ENCODE assay signal across 18 mouse cellular contexts in the genomic region with DNA sequence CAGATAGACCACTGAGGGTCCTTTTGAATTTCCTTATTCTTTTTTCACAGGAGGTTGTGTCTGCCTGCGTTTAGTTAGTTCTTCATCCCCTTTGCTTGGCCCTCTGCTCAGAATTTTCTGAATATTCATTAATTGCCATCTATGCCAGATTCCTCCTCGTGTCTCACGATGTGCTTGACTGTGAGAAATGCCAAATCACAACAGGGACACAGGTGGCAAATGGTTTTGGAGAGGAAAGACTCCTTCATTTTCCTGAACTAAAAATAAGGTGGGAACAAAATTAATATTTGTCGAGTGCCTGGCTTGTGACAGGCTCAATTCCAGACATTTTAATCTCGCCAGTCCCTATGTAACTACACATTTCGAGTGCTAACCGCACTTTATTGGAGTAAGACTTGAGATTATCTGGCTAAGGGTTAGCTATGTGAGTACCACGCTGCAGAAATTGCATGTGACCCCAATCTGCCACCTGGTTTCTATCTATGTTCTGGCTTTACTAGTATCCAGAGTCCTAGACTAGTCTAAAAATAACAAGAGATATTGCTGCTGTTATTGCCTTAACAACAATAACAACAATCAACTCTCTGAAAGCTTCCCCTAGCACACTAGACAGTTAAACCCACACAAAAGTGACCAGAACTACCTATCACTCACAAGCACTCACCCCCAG.
DNase-seq lines count a peak whose midpoint lies in the region.
"Had no signal": no experiment of that assay in that cellular context is flagged by ENCODE, and none has a peak within 500 bp of the region (broad histone marks: within the 10 kb centered on the region; RNA-seq: fewer than 3 reads in every experiment).

No protein-coding gene starts in this region.

- no peaks in the 10 kb centered on the region for H3K4me1 ChIP-seq in heart, embryonic 10.5 days
- H3K4me1 ChIP-seq: limb, embryonic 12.5 days; neural tube, embryonic 15.5 days had no signal

- WGBS in heart, embryonic 10.5 days, result 81% methylated on average over 8 of the region's 8 CpGs

- H3K36me3 ChIP-seq in heart, embryonic 10.5 days, result no peaks in the 10 kb centered on the region
- H3K36me3 ChIP-seq: limb, embryonic 12.5 days; neural tube, embryonic 15.5 days had no signal

- H3K4me3 ChIP-seq in heart, embryonic 10.5 days, result no peak overlapping the region
- H3K4me3 ChIP-seq: gastrocnemius, adult 2 months; limb, embryonic 12.5 days; neural tube, embryonic 15.5 days had no signal

- H3K27ac ChIP-seq in heart, embryonic 10.5 days, result no peak overlapping the region
- H3K27ac ChIP-seq: gastrocnemius, adult 2 months; hindbrain, embryonic 14.5 days; limb, embryonic 12.5 days; neural tube, embryonic 15.5 days had no signal

- peak; percentile 1 for DNase-seq in cerebellum, adult 11-12 months
- DNase-seq in cerebellum, postnatal 4 days (ENCODE audit: low spot score in 2 of 2), result no peak
- DNase-seq in heart, adult 8-10 months (ENCODE audit: low spot score), result peak; percentile 48
- DNase-seq in heart, embryonic 10.5 days (ENCODE audit: low spot score), result no peak
- DNase-seq in cerebellum, postnatal 36 days, result peak; percentile 2 to 37
- DNase-seq in heart, postnatal 4 days, result peak; percentile 19
- DNase-seq in ovary, postnatal 36 days (ENCODE audit: low spot score), result no peak
- no peak for DNase-seq in urinary bladder, adult 2 months (ENCODE audit: low spot score)
- DNase-seq: adrenal gland, postnatal 25 days; gastrocnemius, adult 2 months; kidney, adult 18-20 months; liver, postnatal 0 days; lung, postnatal 10 days; thymus, adult 18-20 months; thymus, postnatal 36 days had no signal

- H3K27me3 ChIP-seq in heart, embryonic 10.5 days (ENCODE audit: insufficient read depth, poor library complexity, severe bottlenecking), result no peaks in the 10 kb centered on the region
- H3K27me3 ChIP-seq: limb, embryonic 12.5 days; neural tube, embryonic 15.5 days had no signal

- H3K9me3 ChIP-seq in heart, embryonic 10.5 days, result no peaks in the 10 kb centered on the region
- H3K9me3 ChIP-seq: limb, embryonic 12.5 days; neural tube, embryonic 15.5 days had no signal

Comparison
In these comparisons a context has a peak if more than half of its experiments do, and no peak if none do; other contexts are left out.
1. DNase-seq: peak in cerebellum, adult 11-12 months (single experiment), heart, adult 8-10 months (single experiment), cerebellum, postnatal 36 days (2 of 2) and heart, postnatal 4 days (single experiment); none in cerebellum, postnatal 4 days (0 of 2), heart, embryonic 10.5 days (single experiment), ovary, postnatal 36 days (single experiment) and urinary bladder, adult 2 months (single experiment).